In genomic region chr2:174438737-174439449, GRCm38 (mm10) we compare ENCODE assay signal across 9 mouse cellular contexts. TPM values are rescaled to one million over a fixed set of nuclear protein-coding genes. Genes with fewer than 3 reads are reported as not detected.
A peak's percentile ranks its signal among the peaks of the same experiment; 100 is the strongest.
DNase-seq lines count a peak whose midpoint lies in the region; ATAC-seq lines count a peak whose summit lies in the region.
"Had no signal": no experiment of that assay in that cellular context is flagged by ENCODE, and none has a peak within 500 bp of the region (broad histone marks: within the 10 kb centered on the region; RNA-seq: fewer than 3 reads in every experiment).

Gene Ctsz, minus strand, starts transcription at chr2:174439039.

- peak; percentile 79 for DNase-seq in 3134 (ENCODE audit: extremely low read depth, insufficient read length, low spot score)
- peak; percentile 79 for DNase-seq in adrenal gland, postnatal 25 days
- peak; percentile 75 for DNase-seq in heart, adult 9 months (ENCODE audit: low spot score in 2 of 2)
- peak; percentile 82 for DNase-seq in kidney, adult 9 months
- DNase-seq in spleen, postnatal 14 days (ENCODE audit: low spot score in 2 of 2): peak; percentile 64 to 69

- peaks cover 31% of the 10 kb centered on the region for H3K4me1 ChIP-seq in embryonic facial prominence, embryonic 13.5 days
- peaks cover 40% of the 10 kb centered on the region for H3K4me1 ChIP-seq in limb, embryonic 15.5 days
- peaks cover 8% of the 10 kb centered on the region; the same call in 1 of the 2 replicates for H3K4me1 ChIP-seq in midbrain, embryonic 16.5 days (ENCODE audit: control insufficient read depth, insufficient read depth, low read length)

- H3K4me3 ChIP-seq in embryonic facial prominence, embryonic 13.5 days: peak within 1 kb of the TSS; percentile 63
- H3K4me3 ChIP-seq in limb, embryonic 15.5 days: peak within 1 kb of the TSS; percentile 66
- peak within 1 kb of the TSS; percentile 52 for H3K4me3 ChIP-seq in midbrain, embryonic 16.5 days (ENCODE audit: low read depth, low read length)

- under 1% methylated on average over 38 of the region's 38 CpGs for WGBS in embryonic facial prominence, embryonic 13.5 days
- WGBS in limb, embryonic 15.5 days: 2% methylated on average over 38 of the region's 38 CpGs
- under 1% methylated on average over 36 of the region's 38 CpGs for WGBS in midbrain, embryonic 16.5 days

- no peaks in the 10 kb centered on the region for H3K27me3 ChIP-seq in embryonic facial prominence, embryonic 13.5 days
- no peaks in the 10 kb centered on the region for H3K27me3 ChIP-seq in limb, embryonic 15.5 days
- no peaks in the 10 kb centered on the region for H3K27me3 ChIP-seq in midbrain, embryonic 16.5 days (ENCODE audit: control insufficient read depth, insufficient read depth, low read depth, low read length)
- H3K27me3 ChIP-seq: Patski had no signal

- peaks cover 22% of the 10 kb centered on the region for H3K36me3 ChIP-seq in embryonic facial prominence, embryonic 13.5 days
- peaks cover 14% of the 10 kb centered on the region; the same call in 1 of the 2 replicates for H3K36me3 ChIP-seq in limb, embryonic 15.5 days
- H3K36me3 ChIP-seq in midbrain, embryonic 16.5 days (ENCODE audit: control insufficient read depth, insufficient read depth, low read length): no peaks in the 10 kb centered on the region

- peak within 1 kb of the TSS; percentile 88 for H3K4me2 ChIP-seq in embryonic facial prominence, embryonic 13.5 days
- peak within 1 kb of the TSS; percentile 81 for H3K4me2 ChIP-seq in limb, embryonic 15.5 days
- H3K4me2 ChIP-seq in midbrain, embryonic 16.5 days (ENCODE audit: low read length): peak within 1 kb of the TSS; percentile 87

- peak within 1 kb of the TSS; percentile 75 for H3K9ac ChIP-seq in embryonic facial prominence, embryonic 13.5 days
- H3K9ac ChIP-seq in limb, embryonic 15.5 days: peak within 1 kb of the TSS; percentile 40
- peak within 1 kb of the TSS; percentile 72 for H3K9ac ChIP-seq in midbrain, embryonic 16.5 days (ENCODE audit: low read depth, low read length)

- no peak within 1 kb of the TSS for H3K27ac ChIP-seq in embryonic facial prominence, embryonic 13.5 days
- H3K27ac ChIP-seq in limb, embryonic 15.5 days: peak within 1 kb of the TSS; percentile 59
- no peak within 1 kb of the TSS for H3K27ac ChIP-seq in midbrain, embryonic 16.5 days (ENCODE audit: low read length)

- peak; percentile 56; the same call in 1 of the 2 replicates for ATAC-seq in embryonic facial prominence, embryonic 13.5 days (ENCODE audit: insufficient number of reproducible peaks, insufficient read depth, low FRiP score, low TSS enrichment, low read depth)
- ATAC-seq in limb, embryonic 15.5 days (ENCODE audit: insufficient number of reproducible peaks, low FRiP score, low TSS enrichment, low read depth): peak; percentile 61
- ATAC-seq in midbrain, embryonic 16.5 days: peak; percentile 77
- ATAC-seq: Patski had no signal

- H3K9me3 ChIP-seq in embryonic facial prominence, embryonic 13.5 days: no peaks in the 10 kb centered on the region
- H3K9me3 ChIP-seq in limb, embryonic 15.5 days: no peaks in the 10 kb centered on the region
- H3K9me3 ChIP-seq in midbrain, embryonic 16.5 days (replicated peaks; ENCODE audit: control insufficient read depth, low read length, poor library complexity, severe bottlenecking): no peaks in the 10 kb centered on the region

RNA-seq across cellular contexts. Expression of gene Ctsz, which starts in this region (rescaled TPM):
- total RNA-seq in adrenal gland, postnatal 25 days (2021): 133 and 134 TPM in 2 replicates
- 148 and 153 TPM in 2 replicates for polyA plus RNA-seq in embryonic facial prominence, embryonic 13.5 days (2015; fragmentation: Nextera tagmentation; extraction: Ambion mirVana)
- polyA plus RNA-seq in limb, embryonic 15.5 days (2015; fragmentation: Nextera tagmentation; extraction: Ambion mirVana): 226 and 260 TPM in 2 replicates
- polyA plus RNA-seq in midbrain, embryonic 16.5 days (2015; fragmentation: Nextera tagmentation; extraction: Ambion mirVana): 54.8 and 63.3 TPM in 2 replicates
